ENCODE assay signal across 22 mouse cellular contexts in genomic region chrX:130350808-130351435, GRCm38 (mm10).
DNase-seq lines count a peak whose midpoint lies in the region; ATAC-seq and TF ChIP-seq lines count a peak whose summit lies in the region.
"Had no signal": no experiment of that assay in that cellular context is flagged by ENCODE, and none has a peak within 500 bp of the region (broad histone marks: within the 10 kb centered on the region; RNA-seq: fewer than 3 reads in every experiment).

No protein-coding gene starts in this region.

- no peak overlapping the region for H3K4me3 ChIP-seq in forebrain, embryonic 11.5 days (ENCODE audit: low read depth, low read length)
- H3K4me3 ChIP-seq in forebrain, embryonic 10.5 days, result no peak overlapping the region
- H3K4me3 ChIP-seq in hindbrain, postnatal 0 days (ENCODE audit: low read length), result no peak overlapping the region
- H3K4me3 ChIP-seq in hindbrain, embryonic 14.5 days (replicated peaks; ENCODE audit: low read length), result no peak overlapping the region
- H3K4me3 ChIP-seq: embryonic facial prominence, embryonic 13.5 days; heart, adult 2 months; heart, embryonic 15.5 days; hindbrain, embryonic 13.5 days had no signal

- H3K4me2 ChIP-seq in forebrain, embryonic 11.5 days (ENCODE audit: low read depth, low read length, severe bottlenecking), result no peak overlapping the region
- H3K4me2 ChIP-seq in hindbrain, postnatal 0 days (ENCODE audit: low read depth, low read length), result no peak overlapping the region
- H3K4me2 ChIP-seq in hindbrain, embryonic 14.5 days (replicated peaks), result no peak overlapping the region
- H3K4me2 ChIP-seq: embryonic facial prominence, embryonic 13.5 days; heart, embryonic 11.5 days; heart, embryonic 15.5 days; hindbrain, embryonic 13.5 days had no signal

- TF ChIP-seq CTCF in hindbrain, postnatal 0 days (IDR thresholded peaks at IDR 0.05; ENCODE audit: low read depth), result no peak
- TF ChIP-seq CTCF in brain, embryonic 14.5 days (IDR thresholded peaks at IDR 0.05; ENCODE audit: borderline replicate concordance, extremely low read depth, insufficient read depth, insufficient read length), result no peak

- no peaks in the 10 kb centered on the region for H3K27me3 ChIP-seq in forebrain, embryonic 11.5 days (ENCODE audit: control insufficient read depth, insufficient read depth, low read length)
- H3K27me3 ChIP-seq in forebrain, embryonic 10.5 days (ENCODE audit: poor library complexity, severe bottlenecking), result peaks cover 12% of the 10 kb centered on the region; the same call in 1 of the 2 replicates
- no peaks in the 10 kb centered on the region for H3K27me3 ChIP-seq in hindbrain, postnatal 0 days (ENCODE audit: insufficient read depth, low read length)
- no peaks in the 10 kb centered on the region for H3K27me3 ChIP-seq in hindbrain, embryonic 14.5 days (ENCODE audit: control insufficient read depth, insufficient read depth, low read length)
- H3K27me3 ChIP-seq: embryonic facial prominence, embryonic 13.5 days; heart, embryonic 15.5 days; hindbrain, embryonic 13.5 days had no signal

- TF ChIP-seq POLR2A in brain, embryonic 14.5 days (IDR thresholded peaks at IDR 0.05; ENCODE audit: borderline replicate concordance, extremely low read depth, insufficient read depth, insufficient read length, poor library complexity, severe bottlenecking), result no peak

- H3K4me1 ChIP-seq in forebrain, embryonic 11.5 days (replicated peaks; ENCODE audit: control insufficient read depth, insufficient read depth, low read length), result no peaks in the 10 kb centered on the region
- no peaks in the 10 kb centered on the region; the same call in 1 of the 2 replicates for H3K4me1 ChIP-seq in forebrain, embryonic 10.5 days
- no peaks in the 10 kb centered on the region for H3K4me1 ChIP-seq in hindbrain, postnatal 0 days (ENCODE audit: insufficient read depth, low read length)
- no peaks in the 10 kb centered on the region for H3K4me1 ChIP-seq in hindbrain, embryonic 14.5 days (replicated peaks; ENCODE audit: control insufficient read depth, insufficient read depth, low read length)
- H3K4me1 ChIP-seq: embryonic facial prominence, embryonic 13.5 days; heart, embryonic 15.5 days; hindbrain, embryonic 13.5 days had no signal

- no peak overlapping the region for H3K27ac ChIP-seq in forebrain, embryonic 11.5 days (ENCODE audit: low read depth, low read length)
- H3K27ac ChIP-seq in forebrain, embryonic 10.5 days, result no peak overlapping the region
- H3K27ac ChIP-seq in hindbrain, postnatal 0 days, result no peak overlapping the region
- H3K27ac ChIP-seq in hindbrain, embryonic 14.5 days, result no peak overlapping the region
- H3K27ac ChIP-seq: embryonic facial prominence, embryonic 13.5 days; heart, adult 2 months; heart, embryonic 15.5 days; hindbrain, embryonic 13.5 days had no signal

- H3K9ac ChIP-seq in forebrain, embryonic 11.5 days (ENCODE audit: low read length), result no peak overlapping the region
- no peak overlapping the region for H3K9ac ChIP-seq in hindbrain, postnatal 0 days (replicated peaks; ENCODE audit: low read length)
- H3K9ac ChIP-seq in hindbrain, embryonic 14.5 days, result no peak overlapping the region
- H3K9ac ChIP-seq: embryonic facial prominence, embryonic 13.5 days; heart, embryonic 15.5 days; hindbrain, embryonic 13.5 days had no signal

- DNase-seq in forebrain, embryonic 11.5 days (ENCODE audit: low spot score), result no peak
- no peak for DNase-seq in forebrain, embryonic 10.5 days (ENCODE audit: extremely low spot score, low spot score)
- DNase-seq in hindbrain, postnatal 0 days (ENCODE audit: low spot score), result peak; percentile 2
- DNase-seq in hindbrain, embryonic 14.5 days (ENCODE audit: low spot score), result no peak
- DNase-seq in brain, embryonic 14.5 days (ENCODE audit: low read depth), result peak; percentile 50
- peak; percentile 20 for DNase-seq in retina, postnatal 1 day
- DNase-seq in heart, adult 18-20 months, result no peak
- DNase-seq: adrenal gland, postnatal 10 days; B cell, adult 2 months; cerebellum, adult 11-12 months; cerebellum, adult 9-10 months; cerebellum, postnatal 25 days; gastrocnemius, postnatal 10 days; heart, adult 2 months; heart, postnatal 14 days had no signal

- H3K36me3 ChIP-seq in forebrain, embryonic 11.5 days (ENCODE audit: control insufficient read depth, insufficient read depth, low read length), result no peaks in the 10 kb centered on the region
- H3K36me3 ChIP-seq in forebrain, embryonic 10.5 days (replicated peaks), result no peaks in the 10 kb centered on the region
- H3K36me3 ChIP-seq in hindbrain, postnatal 0 days (ENCODE audit: insufficient read depth, low read length), result no peaks in the 10 kb centered on the region
- no peaks in the 10 kb centered on the region for H3K36me3 ChIP-seq in hindbrain, embryonic 14.5 days (replicated peaks; ENCODE audit: control insufficient read depth, insufficient read depth)
- H3K36me3 ChIP-seq: embryonic facial prominence, embryonic 13.5 days; G1E; heart, embryonic 15.5 days; hindbrain, embryonic 13.5 days had no signal

- H3K9me3 ChIP-seq in forebrain, embryonic 11.5 days (ENCODE audit: control insufficient read depth, low read length), result no peaks in the 10 kb centered on the region
- H3K9me3 ChIP-seq in forebrain, embryonic 10.5 days, result no peaks in the 10 kb centered on the region
- no peaks in the 10 kb centered on the region for H3K9me3 ChIP-seq in hindbrain, postnatal 0 days (ENCODE audit: low read length)
- no peaks in the 10 kb centered on the region for H3K9me3 ChIP-seq in hindbrain, embryonic 14.5 days (ENCODE audit: control insufficient read depth, low read length)
- H3K9me3 ChIP-seq: embryonic facial prominence, embryonic 13.5 days; G1E; heart, embryonic 15.5 days; hindbrain, embryonic 13.5 days had no signal

- peak; percentile 39; the same call in 1 of the 2 replicates for ATAC-seq in forebrain, embryonic 11.5 days (replicated peaks; ENCODE audit: low FRiP score)
- ATAC-seq in hindbrain, postnatal 0 days, result no peak
- ATAC-seq in hindbrain, embryonic 14.5 days (ENCODE audit: low FRiP score), result no peak
- ATAC-seq: CD4-positive, CD25-positive, alpha-beta regulatory T cell, adult 4 months; intestine, embryonic 16.5 days had no signal

Comparison
In these comparisons a context has a peak if more than half of its experiments do, and no peak if none do; other contexts are left out.
1. DNase-seq: peak in hindbrain, postnatal 0 days (single experiment), brain, embryonic 14.5 days (single experiment) and retina, postnatal 1 day (single experiment); none in forebrain, embryonic 11.5 days (single experiment), forebrain, embryonic 10.5 days (single experiment), hindbrain, embryonic 14.5 days (single experiment) and heart, adult 18-20 months (0 of 2).